Mouse (Mus musculus) embryonic facial prominence, embryonic 12.5 days (tissue): ENCODE measurements around the gene Raet1d. TPM values are rescaled to one million over a fixed set of nuclear protein-coding genes. Genes with fewer than 3 reads are reported as not detected.
"Not testable (repeated sequence)": the region's sequence is repeated elsewhere in the genome, so short reads cannot be mapped to it uniquely, and the experiment has no call there.

ENCODE experiments used
- ATAC-seq: fragments of 200-750 bp; cut with Nextera tagmentation; 2 replicates; pipeline ENCODE4 v1.8.0; 2017; ENCODE audit not compliant: insufficient number of reproducible peaks, insufficient read depth, low FRiP score, low TSS enrichment
- H3K27ac ChIP-seq: fragments of 300-500 bp; sonication (generic); 2 replicates; pipeline ENCODE4 v1.5.1; 2016; ENCODE audit warnings: mild to moderate bottlenecking
- H3K27me3 ChIP-seq: fragments of 300-500 bp; sonication (generic); 2 replicates; pipeline ENCODE4 v1.6.1; 2016; ENCODE audit warnings: mild to moderate bottlenecking, moderate library complexity
- H3K36me3 ChIP-seq: fragments of 300-500 bp; sonication (generic); 2 replicates; pipeline ENCODE4 v1.6.1; 2016; ENCODE audit warnings: mild to moderate bottlenecking
- H3K4me1 ChIP-seq: fragments of 300-500 bp; sonication (generic); 2 replicates; pipeline ENCODE4 v1.6.1; 2016
- H3K4me2 ChIP-seq: fragments of 300-500 bp; sonication (generic); replicated peaks from 2 replicates; pipeline ENCODE4 v1.6.1; 2016; ENCODE audit warnings: mild to moderate bottlenecking, moderate library complexity
- H3K4me3 ChIP-seq: fragments of 300-500 bp; sonication (generic); 2 replicates; pipeline ENCODE4 v1.5.1; 2016; ENCODE audit warnings: mild to moderate bottlenecking
- H3K9ac ChIP-seq: fragments of 300-500 bp; sonication (generic); 2 replicates; pipeline ENCODE4 v1.6.1; 2016; ENCODE audit warnings: mild to moderate bottlenecking, moderate library complexity
- H3K9me3 ChIP-seq: fragments of 300-500 bp; sonication (generic); 2 replicates; pipeline ENCODE4 v1.6.1; 2016; ENCODE audit warnings: mild to moderate bottlenecking, moderate library complexity
- WGBS: fragments of 180-500 bp; shearing (Covaris S2); methylation state at CpG from one replicate; pipeline ENCODE4 v1.1.7; 2016; 5-methylcytosine and 5-hydroxymethylcytosine counted together
- polyA plus RNA-seq: library from polyadenylated mRNA; unstranded; fragments of >200 nt; fragmentation: Nextera tagmentation; extraction: Ambion mirVana; gene quantifications from 2 replicates; pipeline ENCODE4 v1.2.1, GENCODE M21; 2016

Raet1d gene
- polyA plus RNA-seq = 20.1 and 24.8 TPM in 2 replicates

DNA sequence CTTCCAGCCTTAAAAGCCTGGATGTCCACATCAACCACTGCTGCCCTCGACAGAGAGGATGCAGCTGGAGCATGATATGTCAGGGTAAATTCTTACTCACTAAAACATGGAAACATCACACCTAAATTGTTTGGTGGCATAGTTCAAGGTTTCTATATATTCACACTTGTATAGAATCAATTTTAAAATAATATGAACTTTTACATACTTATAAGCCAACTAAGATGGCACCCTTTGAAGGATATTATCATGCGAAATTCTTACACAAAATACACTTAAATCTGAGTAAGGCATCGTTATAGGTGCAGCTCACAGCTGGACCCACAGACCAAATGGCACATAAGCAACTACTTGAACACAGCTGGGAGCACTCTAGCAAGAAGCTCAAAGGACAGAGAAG, at the start of gene Raet1d:
Gene Raet1d (plus strand): TSS at position 301 of the 400 bp plus-strand sequence.
- H3K9me3 ChIP-seq, H3K4me3 ChIP-seq, H3K27me3 ChIP-seq, ATAC-seq, H3K36me3 ChIP-seq, H3K9ac ChIP-seq, H3K27ac ChIP-seq, H3K4me1 ChIP-seq: not testable (repeated sequence)
- peak within 1 kb of the TSS; percentile 32; the same call in 1 of the 2 replicates for H3K4me2 ChIP-seq
- whole genome bisulfite sequencing = 85% methylated on average over 3 of the region's 3 CpGs

DNA sequence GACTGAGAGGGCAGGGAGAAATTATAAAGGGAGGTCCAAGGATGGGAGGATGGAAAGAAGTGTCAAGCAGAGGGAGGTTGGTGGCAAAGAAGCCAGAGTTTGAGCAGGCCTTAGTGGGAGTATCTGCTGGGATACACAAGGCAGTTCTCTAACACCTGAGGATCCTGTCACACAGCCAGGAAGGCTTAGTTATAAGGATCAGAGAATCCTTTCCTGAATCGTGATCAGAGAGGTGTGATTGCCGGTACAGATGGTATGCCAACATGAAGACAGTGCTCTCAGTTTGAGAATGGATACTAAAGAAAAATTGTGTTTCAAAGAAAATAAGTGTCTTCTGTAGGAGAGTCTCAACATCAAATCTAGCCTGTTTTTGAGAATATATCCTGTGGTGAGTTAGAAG, 37.5 kb upstream of the Raet1d start:
- H3K9me3 ChIP-seq = no peaks in the 10 kb centered on the region
- WGBS = 92% methylated on average over 2 of the region's 2 CpGs
- ATAC-seq = no peak
- no peak overlapping the region for H3K4me3 ChIP-seq
- H3K27ac ChIP-seq = no peak overlapping the region
- no peaks in the 10 kb centered on the region for H3K27me3 ChIP-seq
- H3K9ac ChIP-seq = no peak overlapping the region
- H3K4me2 ChIP-seq = no peak overlapping the region
- no peaks in the 10 kb centered on the region for H3K4me1 ChIP-seq
- no peaks in the 10 kb centered on the region for H3K36me3 ChIP-seq

DNA sequence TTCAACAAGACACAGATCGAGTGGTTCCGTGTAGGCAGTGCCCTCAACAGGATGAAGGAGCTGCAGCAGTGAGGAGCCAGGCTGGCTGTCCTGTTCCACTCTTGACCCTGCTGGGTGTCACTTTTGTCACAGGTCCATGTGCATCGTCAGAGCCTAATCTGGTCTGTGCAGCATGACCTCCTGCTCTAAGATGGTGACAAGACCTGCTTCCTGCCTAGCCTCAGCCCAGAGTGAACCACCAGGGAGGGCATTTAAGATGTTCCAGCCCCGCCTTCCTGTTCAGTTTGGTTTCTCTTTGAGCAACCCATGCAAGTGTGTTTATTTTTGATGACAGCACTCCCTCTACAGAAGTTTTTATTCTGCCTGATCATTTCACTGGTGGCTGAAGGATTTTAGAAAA, 14.6 kb upstream of the Raet1d start:
- H3K4me3 ChIP-seq, ATAC-seq, H3K27me3 ChIP-seq, H3K36me3 ChIP-seq, H3K9me3 ChIP-seq, H3K4me1 ChIP-seq, H3K9ac ChIP-seq, H3K27ac ChIP-seq, H3K4me2 ChIP-seq: not testable (repeated sequence)
- WGBS = 76% methylated on average over 4 of the region's 4 CpGs

DNA sequence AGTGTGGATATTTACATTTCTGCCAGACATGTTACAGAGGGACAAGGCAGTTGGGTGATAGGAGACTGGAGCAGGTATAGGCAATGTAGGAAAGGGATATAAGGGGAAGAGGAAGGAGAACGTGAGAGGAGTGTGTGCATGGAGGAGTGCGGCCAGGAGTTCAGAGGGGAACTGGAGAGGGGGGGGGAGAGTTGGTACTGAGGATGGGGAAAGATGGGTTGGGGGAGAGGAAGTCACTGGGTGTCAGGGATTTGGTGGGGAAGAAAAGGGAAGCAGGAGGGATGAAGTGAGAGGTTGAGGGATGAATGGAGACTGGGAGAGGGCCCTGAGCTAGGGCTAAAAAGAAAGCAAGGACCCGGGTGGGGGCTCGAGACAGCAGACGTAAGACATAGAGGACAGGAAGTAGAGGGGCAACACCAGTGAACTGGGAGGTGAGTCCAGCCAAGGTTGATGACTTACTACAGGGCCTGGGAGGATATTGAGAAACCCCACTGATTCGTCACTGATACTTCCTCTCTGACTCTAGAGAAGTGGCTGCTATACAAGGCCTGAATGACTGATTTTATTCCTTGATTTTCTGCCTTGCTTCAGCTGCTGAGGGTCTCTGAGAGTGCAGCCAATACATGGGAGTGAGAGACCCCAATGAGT, 6.7 kb upstream of the Raet1d start:
- not testable (repeated sequence) for H3K36me3 ChIP-seq, H3K4me2 ChIP-seq
- WGBS = 84% methylated on average over 5 of the region's 6 CpGs

DNA sequence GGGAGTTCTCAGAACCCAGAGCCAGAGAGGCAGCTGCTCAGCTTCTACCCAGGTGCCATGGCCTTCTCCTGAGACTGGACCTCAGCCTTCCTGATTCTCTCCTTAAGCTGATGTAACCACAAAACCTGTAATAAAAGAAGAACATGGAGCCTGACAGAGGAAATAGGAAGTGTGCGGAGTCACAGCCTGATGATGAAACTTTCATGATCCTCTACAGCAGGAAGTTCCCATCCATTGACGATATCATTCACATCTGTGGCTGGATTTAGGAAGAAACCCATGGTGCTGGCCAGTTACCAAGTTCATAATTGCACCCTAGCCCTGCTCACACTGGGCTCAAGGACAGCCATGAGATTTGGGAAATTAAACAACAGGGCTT, 6.2 kb upstream of the Raet1d start:
- not testable (repeated sequence) for H3K4me1 ChIP-seq, H3K4me3 ChIP-seq, ATAC-seq, H3K27me3 ChIP-seq, H3K36me3 ChIP-seq, H3K9me3 ChIP-seq, H3K9ac ChIP-seq, H3K27ac ChIP-seq, H3K4me2 ChIP-seq
- 80% methylated on average over 2 of the region's 2 CpGs for WGBS

More for the DNA sequence above, 6.7 kb upstream of the Raet1d start:
- not testable (repeated sequence) for H3K27ac ChIP-seq, ATAC-seq, H3K4me3 ChIP-seq, H3K4me1 ChIP-seq, H3K9ac ChIP-seq, H3K9me3 ChIP-seq, H3K27me3 ChIP-seq

DNA sequence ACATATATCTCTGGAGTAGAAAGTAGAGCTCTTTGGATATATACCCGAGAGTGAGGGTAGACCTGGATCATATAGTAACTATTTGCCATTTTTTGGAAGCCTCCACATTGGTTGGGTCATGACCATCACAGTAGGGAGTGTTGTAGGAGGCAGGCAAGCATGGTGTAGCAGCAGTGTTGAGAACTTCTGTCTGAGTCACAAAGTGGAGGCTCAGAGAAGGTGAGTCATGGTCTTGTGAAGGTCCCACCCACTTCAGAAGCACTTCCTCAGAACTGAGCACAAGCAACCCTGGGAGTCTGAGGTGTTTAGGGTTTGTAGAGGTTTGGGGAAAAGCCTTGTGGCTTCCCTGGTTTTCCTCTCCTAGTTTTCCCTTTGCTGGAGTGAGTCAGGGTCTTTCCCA, 3.0 kb upstream of the Raet1d start:
- not testable (repeated sequence) for H3K4me2 ChIP-seq, H3K36me3 ChIP-seq, H3K4me3 ChIP-seq, H3K9me3 ChIP-seq, H3K4me1 ChIP-seq, H3K27me3 ChIP-seq, H3K9ac ChIP-seq, H3K27ac ChIP-seq, ATAC-seq
- WGBS = 78% methylated on average over 1 of the region's 1 CpGs

DNA sequence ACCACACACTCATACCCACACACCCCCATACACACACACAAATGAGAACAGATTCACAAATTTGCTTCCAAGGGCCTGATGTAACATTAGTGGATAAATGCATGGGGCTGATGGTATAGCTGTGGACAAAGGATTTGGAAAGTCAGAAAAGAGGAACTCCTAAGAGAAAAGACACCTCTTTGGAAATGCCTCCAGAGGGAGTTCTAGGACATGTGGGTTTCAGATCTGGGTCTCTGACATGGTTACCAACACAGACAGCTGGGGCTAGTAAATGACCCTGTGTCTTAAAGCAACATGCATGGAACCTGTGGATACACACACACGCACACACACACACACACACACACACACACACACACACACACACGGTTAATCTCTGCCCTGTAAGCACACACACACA, 605 bp downstream of the Raet1d start:
- not testable (repeated sequence) for H3K9ac ChIP-seq, H3K4me1 ChIP-seq, H3K9me3 ChIP-seq, H3K27me3 ChIP-seq, H3K36me3 ChIP-seq, ATAC-seq, H3K27ac ChIP-seq, H3K4me2 ChIP-seq, H3K4me3 ChIP-seq
- WGBS = 40% methylated on average over 2 of the region's 2 CpGs

- WGBS = 2% methylated on average over 8 of the region's 15 CpGs
- not testable (repeated sequence) for H3K4me1 ChIP-seq, H3K9ac ChIP-seq, H3K9me3 ChIP-seq, H3K27ac ChIP-seq, H3K27me3 ChIP-seq, H3K36me3 ChIP-seq
- H3K4me2 ChIP-seq = peak overlapping the region; percentile 32
- peak; percentile 86; the same call in 1 of the 2 replicates for ATAC-seq
- H3K4me3 ChIP-seq = 0 out of 2 replicates have a peak overlapping the region, but pooled peaks have one; percentile 14
These were observed 1.3 kb downstream of the Raet1d start for GRCm38 (mm10) chr10:22361415-22362352.

GRCm38 (mm10) chr10:22362466-22362865, 2.1 kb downstream of the Raet1d start:
- H3K9me3 ChIP-seq, H3K27ac ChIP-seq, H3K27me3 ChIP-seq, H3K36me3 ChIP-seq, H3K4me3 ChIP-seq, ATAC-seq, H3K9ac ChIP-seq, H3K4me2 ChIP-seq, H3K4me1 ChIP-seq: not testable (repeated sequence)
- 90% methylated on average over 2 of the region's 2 CpGs for WGBS

GRCm38 (mm10) chr10:22364915-22365314, 4.6 kb downstream of the Raet1d start:
- not testable (repeated sequence) for H3K4me3 ChIP-seq, H3K9me3 ChIP-seq, ATAC-seq, H3K27me3 ChIP-seq, H3K27ac ChIP-seq, H3K9ac ChIP-seq, H3K36me3 ChIP-seq, H3K4me1 ChIP-seq, H3K4me2 ChIP-seq
- 83% methylated on average over 2 of the region's 2 CpGs for WGBS

DNA sequence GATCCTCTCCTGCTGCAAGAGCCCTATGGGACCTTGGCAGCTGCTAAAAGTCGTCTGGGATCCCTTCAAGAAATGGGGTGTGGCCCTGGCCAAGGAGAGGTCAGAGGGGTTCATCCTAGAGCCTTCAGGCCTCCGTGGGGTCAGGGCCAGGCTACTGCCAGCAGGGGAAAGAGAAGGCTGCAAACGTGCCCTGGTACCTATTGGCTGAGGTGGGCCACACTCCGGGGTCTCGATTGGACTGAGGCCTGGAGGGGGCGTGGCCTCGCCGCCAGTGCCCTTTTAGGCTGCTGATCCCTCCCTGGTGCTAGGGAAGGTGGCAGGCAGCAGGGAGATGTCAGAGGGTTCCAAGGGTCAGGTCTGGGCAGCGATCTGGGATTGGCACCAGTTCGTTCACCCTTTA, 20.9 kb downstream of the Raet1d start:
- not testable (repeated sequence) for H3K27ac ChIP-seq, H3K4me1 ChIP-seq
- WGBS = under 1% methylated on average over 8 of the region's 10 CpGs

DNA sequence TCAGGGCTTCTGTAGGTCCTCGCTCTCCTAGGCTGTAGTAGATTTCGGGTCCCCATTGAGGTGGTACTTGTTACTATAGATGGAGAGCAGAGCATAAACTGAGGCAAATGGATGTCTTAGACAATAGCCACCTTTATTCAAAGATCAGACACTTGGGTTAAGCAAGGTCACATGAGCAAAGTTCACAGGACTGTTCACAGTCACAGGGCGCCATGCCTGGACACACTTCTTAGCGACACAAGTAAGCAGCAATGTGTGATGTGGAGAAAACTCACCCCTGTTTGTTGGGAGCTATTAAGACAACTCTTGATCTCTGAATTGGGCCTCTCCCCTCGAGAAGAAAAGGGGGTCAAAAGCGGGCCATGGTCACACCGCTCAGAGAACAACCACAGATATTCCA, 29.8 kb downstream of the Raet1d start:
- H3K9ac ChIP-seq, H3K4me2 ChIP-seq, H3K4me1 ChIP-seq, ATAC-seq, H3K9me3 ChIP-seq, H3K4me3 ChIP-seq, H3K27me3 ChIP-seq, H3K27ac ChIP-seq, H3K36me3 ChIP-seq: not testable (repeated sequence)
- WGBS = 87% methylated on average over 7 of the region's 7 CpGs

More for the DNA sequence above, 20.9 kb downstream of the Raet1d start:
- not testable (repeated sequence) for H3K9me3 ChIP-seq, H3K9ac ChIP-seq, H3K36me3 ChIP-seq, H3K4me3 ChIP-seq, H3K27me3 ChIP-seq
- ATAC-seq = peak; percentile 12; the same call in 1 of the 2 replicates
- peak overlapping the region; percentile 17 for H3K4me2 ChIP-seq
